Mouse (Mus musculus) liver, postnatal 0 days (tissue): ENCODE data around the gene Myo1d.

Experiments
- CTCF ChIP-seq: sonication (generic); IDR thresholded peaks from 2 replicates; pipeline ENCODE4 v1.5.1; 2016; ENCODE audit warnings: antibody characterized with exemption, low read depth
- EP300 ChIP-seq: IDR thresholded peaks from 2 replicates; pipeline ENCODE4 v1.6.1; 2016; ENCODE audit warnings: antibody characterized with exemption, low read depth, mild to moderate bottlenecking

GRCm38 (mm10) chr11:80718036-80718435 is 61.8 kb downstream of the Myo1d start:
- TF ChIP-seq CTCF (no peak), EP300 (no peak)
